Mouse (Mus musculus) lung, embryonic 14.5 days (tissue): Measurements from ENCODE around the gene Rp9. TPM values are rescaled to one million over a fixed set of nuclear protein-coding genes. Genes with fewer than 3 reads are reported as not detected.

Experiments
- ATAC-seq: fragments of 200-750 bp; cut with Nextera tagmentation; 2 replicates; pipeline ENCODE4 v1.8.0; 2017; ENCODE audit warnings: mild to moderate bottlenecking, moderate TSS enrichment, moderate library complexity; ENCODE audit not compliant: insufficient read depth
- DNase-seq: peaks from one replicate; pipeline ENCODE4 v3.0.0-alpha.2; 2015
- H3K27ac ChIP-seq: fragments of 300-500 bp; sonication (generic); 2 replicates; pipeline ENCODE4 v1.5.1; 2014; ENCODE audit warnings: low read depth, mild to moderate bottlenecking, moderate library complexity
- H3K27me3 ChIP-seq: fragments of 300-500 bp; sonication (generic); 2 replicates; pipeline ENCODE4 v1.6.1; 2014; ENCODE audit warnings: low read length, control low read depth; ENCODE audit not compliant: insufficient read depth
- H3K36me3 ChIP-seq: fragments of 300-500 bp; sonication (generic); 2 replicates; pipeline ENCODE4 v1.6.1; 2014; ENCODE audit warnings: control low read depth; ENCODE audit not compliant: insufficient read depth
- H3K4me1 ChIP-seq: fragments of 300-500 bp; sonication (generic); 2 replicates; pipeline ENCODE4 v1.6.1; 2014; ENCODE audit warnings: antibody characterized with exemption, control low read depth; ENCODE audit not compliant: insufficient read depth
- H3K4me2 ChIP-seq: fragments of 300-500 bp; sonication (generic); 2 replicates; pipeline ENCODE4 v1.6.1; 2014; ENCODE audit warnings: mild to moderate bottlenecking
- H3K4me3 ChIP-seq: fragments of 300-500 bp; sonication (generic); 2 replicates; pipeline ENCODE4 v1.5.1; 2014; ENCODE audit warnings: low read depth, low read length
- H3K9ac ChIP-seq: fragments of 300-500 bp; sonication (generic); 2 replicates; pipeline ENCODE4 v1.6.1; 2014
- H3K9me3 ChIP-seq: fragments of 300-500 bp; sonication (generic); 2 replicates; pipeline ENCODE4 v1.6.1; 2016; ENCODE audit warnings: low read depth, low read length, control low read depth
- CTCF ChIP-seq: IDR thresholded peaks from 2 replicates; pipeline ENCODE4 v1.5.1; 2016; ENCODE audit warnings: antibody characterized with exemption, low read depth
- WGBS: fragments of 180-500 bp; shearing (Covaris S2); extraction: QIAGEN DNeasy Blood & Tissue Kit; methylation state at CpG from one replicate; pipeline ENCODE4 v1.1.7; 2014; 5-methylcytosine and 5-hydroxymethylcytosine counted together
- polyA plus RNA-seq: library from polyadenylated mRNA; unstranded; fragments of >200 nt; fragmentation: Nextera tagmentation; extraction: Ambion mirVana; gene quantifications from 2 replicates; pipeline ENCODE4 v1.2.1, GENCODE M21; 2014

Gene Rp9
- polyA plus RNA-seq, 1 experiment from 2014 or later: 71.0 TPM

DNA sequence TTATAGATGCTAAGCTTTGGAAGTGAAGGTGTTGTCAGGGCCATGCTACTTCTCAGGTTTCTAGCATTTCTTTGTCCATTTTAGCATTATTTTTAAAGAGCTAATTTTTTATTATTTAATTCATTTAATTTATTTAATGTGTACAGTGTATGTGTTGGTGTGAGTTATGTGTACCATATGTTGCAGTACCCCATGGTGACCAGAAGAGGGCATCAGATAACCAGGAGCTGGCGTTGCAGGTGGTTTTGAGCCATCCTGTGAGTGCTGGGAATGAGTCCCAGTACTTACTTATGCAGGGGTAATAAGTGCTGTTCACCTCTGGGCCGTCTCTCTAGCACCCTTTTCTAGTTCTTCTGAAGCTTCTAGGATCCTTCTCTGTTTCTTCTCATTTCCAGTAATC, 25.6 kb upstream of the Rp9 start:
- Histone ChIP-seq H3K27ac (no peak overlapping the region), H3K27me3 (no peaks in the 10 kb centered on the region), H3K4me2 (no peak overlapping the region), H3K36me3 (no peaks in the 10 kb centered on the region), H3K9ac (no peak overlapping the region), H3K4me1 (no peaks in the 10 kb centered on the region), H3K4me3 (no peak overlapping the region), H3K9me3 (no peaks in the 10 kb centered on the region)
- no peak for ATAC-seq
- WGBS: 73% methylated on average over 2 of the region's 2 CpGs
- peak; percentile 30; the same call in 1 of the 2 replicates for TF ChIP-seq CTCF
- DNase-seq: no peak

DNA sequence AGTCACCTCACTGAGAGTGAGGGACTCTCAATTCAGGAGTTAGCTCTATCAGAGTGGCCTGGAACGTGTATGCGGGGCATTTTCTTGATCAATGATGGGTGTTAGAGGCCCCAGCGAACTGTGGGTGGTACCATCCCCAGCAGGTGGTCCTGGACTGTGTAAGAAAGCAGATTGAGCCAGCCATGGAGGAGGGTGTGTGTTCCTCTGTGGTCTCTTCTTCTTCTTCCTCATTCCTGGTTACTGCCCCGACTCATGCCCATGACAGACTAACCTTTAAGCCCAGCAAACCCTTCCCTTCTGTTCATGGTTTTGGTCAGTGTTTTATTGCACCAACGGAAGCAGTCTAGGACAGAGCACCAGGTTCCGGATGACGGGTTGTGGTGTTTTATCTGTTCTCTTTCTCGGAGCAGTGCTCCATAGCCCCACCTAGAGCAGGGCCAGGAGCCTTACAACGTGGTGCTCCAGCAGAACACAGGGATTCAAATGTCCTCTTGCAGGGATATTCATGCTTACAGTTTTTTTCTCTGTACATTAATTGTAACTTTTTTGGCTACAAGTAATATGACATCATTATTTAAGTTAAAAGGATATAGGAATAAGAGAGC, 24.8 kb upstream of the Rp9 start:
- ATAC-seq (no peak), DNase-seq (no peak)
- Histone ChIP-seq H3K9ac (no peak overlapping the region), H3K4me1 (no peaks in the 10 kb centered on the region), H3K4me3 (no peak overlapping the region), H3K9me3 (no peaks in the 10 kb centered on the region), H3K27ac (no peak overlapping the region), H3K27me3 (no peaks in the 10 kb centered on the region), H3K36me3 (no peaks in the 10 kb centered on the region), H3K4me2 (no peak overlapping the region)
- WGBS: 79% methylated on average over 9 of the region's 9 CpGs
- no peak for TF ChIP-seq CTCF

DNA sequence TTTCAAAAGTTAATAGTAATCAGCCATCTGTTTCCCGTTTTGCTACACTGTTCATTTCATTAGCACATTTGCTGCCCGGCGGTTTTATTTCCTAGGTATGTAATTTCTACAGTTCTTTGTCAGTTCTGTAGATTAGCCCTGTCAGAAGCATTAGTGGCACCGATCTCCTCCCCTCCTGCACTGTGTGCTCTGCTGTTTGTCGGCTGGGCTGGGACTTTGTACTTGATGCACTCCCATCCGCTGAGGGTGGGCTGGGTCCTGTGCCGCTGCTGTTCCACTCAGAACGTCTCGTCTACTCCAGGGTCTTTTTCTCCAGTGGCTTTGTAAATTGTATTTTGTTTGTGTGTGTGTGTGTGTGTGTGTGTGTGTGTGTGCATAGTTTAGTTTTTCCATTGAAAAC, 19.4 kb upstream of the Rp9 start:
- 35% methylated on average over 9 of the region's 9 CpGs for WGBS
- H3K4me1 ChIP-seq: no peaks in the 10 kb centered on the region

GRCm38 (mm10) chr9:22486211-22486610, 16.7 kb upstream of the Rp9 start:
- no peak for TF ChIP-seq CTCF
- WGBS: 83% methylated on average over 7 of the region's 7 CpGs
- Histone ChIP-seq H3K27me3 (no peaks in the 10 kb centered on the region), H3K9me3 (no peaks in the 10 kb centered on the region), H3K9ac (no peak overlapping the region), H3K36me3 (no peaks in the 10 kb centered on the region), H3K27ac (no peak overlapping the region), H3K4me3 (no peak overlapping the region), H3K4me2 (no peak overlapping the region), H3K4me1 (no peaks in the 10 kb centered on the region)
- DNase-seq (no peak), ATAC-seq (no peak)

More for the DNA sequence above, 19.4 kb upstream of the Rp9 start:
- H3K4me2 ChIP-seq: no peak overlapping the region
- ATAC-seq (no peak; the same call in 1 of the 2 replicates), DNase-seq (peak; percentile 26)
- no peaks in the 10 kb centered on the region for H3K9me3 ChIP-seq
- no peaks in the 10 kb centered on the region for H3K27me3 ChIP-seq
- H3K9ac ChIP-seq: no peak overlapping the region
- no peaks in the 10 kb centered on the region for H3K36me3 ChIP-seq
- no peak for TF ChIP-seq CTCF
- H3K27ac ChIP-seq: no peak overlapping the region
- H3K4me3 ChIP-seq: no peak overlapping the region

GRCm38 (mm10) chr9:22484562-22485308, 15.2 kb upstream of the Rp9 start:
- Histone ChIP-seq H3K36me3 (no peaks in the 10 kb centered on the region), H3K4me1 (no peaks in the 10 kb centered on the region), H3K9me3 (no peaks in the 10 kb centered on the region), H3K4me2 (no peak overlapping the region), H3K9ac (no peak overlapping the region), H3K27ac (no peak overlapping the region), H3K4me3 (no peak overlapping the region), H3K27me3 (no peaks in the 10 kb centered on the region)
- no peak for TF ChIP-seq CTCF
- no peak for DNase-seq
- 71% methylated on average over 12 of the region's 12 CpGs for WGBS
- ATAC-seq: no peak

DNA sequence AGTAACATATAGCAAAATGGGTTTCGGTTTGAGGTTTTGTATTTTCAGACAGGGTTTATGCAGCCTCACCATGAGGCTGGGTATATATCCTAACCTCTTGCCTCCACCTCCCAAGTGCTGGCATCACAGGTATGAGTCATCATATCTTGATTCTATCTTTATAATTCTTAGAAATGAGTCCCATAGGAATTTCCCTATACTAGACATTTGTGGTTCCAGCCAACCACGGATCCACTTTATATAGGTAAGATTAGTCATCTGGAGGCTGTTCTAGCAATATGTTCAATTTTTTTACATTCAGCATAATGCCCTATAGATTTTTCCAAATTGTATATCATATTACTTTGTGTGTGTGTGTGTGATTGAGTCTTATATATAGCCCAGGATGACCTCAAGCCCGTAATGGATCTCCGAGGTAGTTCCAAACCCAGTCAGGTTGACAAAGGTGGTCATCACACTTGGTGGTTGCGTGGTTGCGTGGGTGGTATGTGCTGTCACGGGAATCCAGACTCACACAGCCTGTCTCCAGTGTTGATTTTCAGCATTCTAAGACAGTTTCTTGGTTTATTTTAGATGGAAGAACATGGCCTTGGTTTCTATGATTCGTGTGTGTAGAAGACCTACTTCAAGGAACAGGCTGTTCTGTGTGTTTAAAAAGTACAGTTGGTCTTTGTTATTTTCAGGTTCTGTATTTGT, 14.5 kb upstream of the Rp9 start:
- ATAC-seq (no peak), DNase-seq (no peak)
- H3K9me3 ChIP-seq: no peaks in the 10 kb centered on the region

DNA sequence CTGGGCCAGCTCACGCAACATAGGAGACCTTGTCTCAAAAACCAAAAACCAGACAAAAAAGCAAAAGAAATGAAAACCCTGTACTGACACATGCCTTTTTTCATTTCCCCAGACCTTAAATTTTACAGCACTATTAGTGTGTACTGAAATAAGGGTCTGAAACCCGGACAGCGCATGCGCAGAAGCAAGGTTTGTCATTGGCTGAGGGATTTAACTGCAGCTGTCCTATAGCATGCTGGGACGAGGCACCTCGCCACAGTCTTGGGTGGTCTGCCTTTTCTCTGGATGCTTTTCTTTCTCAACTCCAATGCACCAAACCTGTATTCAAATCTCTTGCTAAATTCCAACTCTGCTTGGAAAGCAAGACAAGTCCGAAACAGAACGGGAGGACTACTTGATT, 9.4 kb upstream of the Rp9 start:
- no peak for TF ChIP-seq CTCF
- Histone ChIP-seq H3K9me3 (no peaks in the 10 kb centered on the region), H3K27me3 (no peaks in the 10 kb centered on the region), H3K4me3 (no peak overlapping the region), H3K9ac (no peak overlapping the region), H3K27ac (no peak overlapping the region), H3K36me3 (no peaks in the 10 kb centered on the region), H3K4me1 (no peaks in the 10 kb centered on the region), H3K4me2 (no peak overlapping the region)
- WGBS: 88% methylated on average over 8 of the region's 8 CpGs
- ATAC-seq (no peak), DNase-seq (no peak)

More for the DNA sequence above, 14.5 kb upstream of the Rp9 start:
- no peaks in the 10 kb centered on the region for H3K4me1 ChIP-seq
- H3K27ac ChIP-seq: no peak overlapping the region
- TF ChIP-seq CTCF: no peak
- 86% methylated on average over 8 of the region's 8 CpGs for WGBS
- no peak overlapping the region for H3K9ac ChIP-seq
- no peak overlapping the region for H3K4me3 ChIP-seq
- H3K36me3 ChIP-seq: no peaks in the 10 kb centered on the region
- no peak overlapping the region for H3K4me2 ChIP-seq
- H3K27me3 ChIP-seq: no peaks in the 10 kb centered on the region
